Mouse (Mus musculus): ENCODE data around the gene Enthd1.

Enthd1 gene

GRCm38 (mm10) chr15:80572811-80573520 lies 8.0 kb upstream of the Enthd1 start:
- DNase-seq, result no peak

DNA sequence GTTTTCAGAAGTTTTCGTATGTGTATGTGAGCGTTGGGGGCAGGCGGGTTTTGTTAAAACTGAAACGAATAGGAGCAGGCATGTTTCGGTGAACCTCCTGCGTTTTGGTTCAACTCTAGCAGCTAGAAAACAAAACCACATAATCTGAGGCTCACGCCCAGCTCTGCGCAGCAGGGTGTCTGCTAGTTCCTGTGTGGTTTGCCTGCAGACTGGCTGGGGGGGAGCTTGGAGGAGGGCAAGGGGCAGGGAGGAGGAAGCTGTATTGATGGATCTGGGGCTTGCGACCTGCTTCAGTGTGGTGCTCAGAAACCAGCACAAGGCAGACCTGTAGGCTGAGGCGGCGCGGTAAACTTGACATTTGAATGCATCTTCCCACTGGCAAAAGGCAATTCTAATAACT lies 7.3 kb upstream of the Enthd1 start, which contains the start of gene Grap2:
TSS of gene Grap2 (plus strand) at position 304 of the 400 bp plus-strand sequence.
- peak; percentile 87 for DNase-seq

- peak; percentile 75 for DNase-seq
These were observed 6.7 kb upstream of the Enthd1 start for GRCm38 (mm10) chr15:80571611-80572010.

DNA sequence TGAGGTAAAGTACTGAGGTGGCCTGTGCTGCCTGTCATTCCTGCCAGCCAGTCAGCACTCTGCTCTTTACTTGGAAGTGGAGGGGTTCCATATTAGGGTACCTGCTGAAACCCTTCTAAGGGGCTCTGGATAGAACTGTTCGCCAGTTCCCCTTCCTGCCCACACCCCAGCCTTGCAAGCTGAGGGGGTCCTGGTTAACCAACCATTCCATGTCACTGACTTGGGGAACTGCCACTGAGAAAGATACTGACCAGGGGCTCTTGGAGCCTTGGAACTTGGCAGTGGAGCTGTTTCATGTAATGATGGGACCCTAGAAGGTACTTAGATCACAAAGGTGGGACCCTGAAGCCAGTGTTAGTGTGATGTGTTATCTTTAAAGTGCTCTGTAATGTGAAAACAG lies 5.3 kb upstream of the Enthd1 start:
- no peak for DNase-seq

- no peak for DNase-seq
These were observed 4.2 kb upstream of the Enthd1 start for GRCm38 (mm10) chr15:80569205-80569604.

- DNase-seq, result no peak
These were observed 2.8 kb upstream of the Enthd1 start for GRCm38 (mm10) chr15:80567731-80568130.

DNA sequence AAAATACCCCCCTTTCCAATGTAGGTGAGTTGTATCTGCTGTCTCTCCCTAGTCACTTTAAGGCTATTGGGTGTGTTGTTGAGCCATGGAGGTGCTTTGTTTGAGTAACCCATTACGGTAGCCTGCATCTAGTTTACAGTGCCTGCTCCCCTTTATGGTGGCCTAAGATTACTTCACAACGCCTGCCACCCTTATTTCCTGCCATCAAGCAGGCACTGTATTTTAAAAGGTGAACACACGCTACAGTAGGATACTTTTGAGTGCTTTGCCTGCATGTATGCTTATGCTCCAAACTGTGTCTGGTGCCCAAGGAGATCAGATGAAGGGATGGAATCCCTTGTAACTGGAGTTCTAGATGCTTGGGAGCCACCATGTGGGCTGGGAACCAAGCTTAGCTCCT lies 2.2 kb upstream of the Enthd1 start:
- DNase-seq, result peak; percentile 44

- DNase-seq, result no peak
These were observed 1.7 kb upstream of the Enthd1 start for GRCm38 (mm10) chr15:80566696-80567095.

- DNase-seq, result peak; percentile 76
These were observed 1.2 kb downstream of the Enthd1 start for GRCm38 (mm10) chr15:80563634-80564208.

GRCm38 (mm10) chr15:80562446-80562845 lies 2.5 kb downstream of the Enthd1 start:
- no peak for DNase-seq

- DNase-seq, result no peak
These were observed 4.0 kb downstream of the Enthd1 start for GRCm38 (mm10) chr15:80560646-80561580.

- peak; percentile 54 for DNase-seq
These were observed 5.0 kb downstream of the Enthd1 start for GRCm38 (mm10) chr15:80559978-80560377.

GRCm38 (mm10) chr15:80559534-80559933 lies 5.4 kb downstream of the Enthd1 start:
- no peak for DNase-seq

DNA sequence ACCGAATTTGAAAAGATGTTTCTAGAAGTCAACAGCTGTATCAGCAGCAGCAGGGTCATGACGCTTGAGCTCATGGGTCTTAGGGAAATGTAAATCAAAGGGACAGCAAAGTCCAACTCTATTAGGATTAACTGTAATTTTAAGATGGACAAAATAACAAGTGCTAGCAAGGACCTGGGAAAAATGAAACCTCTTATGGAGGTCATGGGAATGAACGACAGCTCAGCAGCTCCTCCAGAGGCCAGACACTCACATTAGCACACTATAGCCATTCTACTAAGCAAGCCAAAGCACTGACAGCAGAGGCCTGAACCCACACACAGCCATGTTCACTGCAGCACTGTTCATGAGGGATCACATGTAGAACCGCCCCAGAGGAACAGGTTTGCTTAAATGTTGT lies 7.2 kb downstream of the Enthd1 start:
- no peak for DNase-seq

DNA sequence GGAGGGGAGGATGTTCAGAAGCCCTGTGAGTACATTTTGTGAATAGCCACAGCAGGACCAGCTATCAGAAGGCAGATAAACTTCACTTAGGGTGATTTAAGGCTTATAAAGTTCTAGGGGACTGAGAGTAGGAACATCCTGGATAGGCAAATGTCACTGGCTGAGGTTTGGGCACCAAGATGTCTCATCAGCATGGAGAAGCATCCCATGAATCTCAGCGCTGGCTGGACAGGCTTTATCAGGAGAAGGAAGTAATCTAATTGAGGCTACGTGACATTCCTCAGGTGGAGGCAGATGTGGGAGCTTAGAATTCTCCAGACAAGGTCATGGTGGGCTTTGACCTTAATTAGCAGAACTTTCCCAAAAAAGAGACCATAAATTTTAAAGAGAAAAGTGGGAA lies 8.9 kb downstream of the Enthd1 start:
- DNase-seq, result no peak

GRCm38 (mm10) chr15:80554860-80555822 lies 9.8 kb downstream of the Enthd1 start:
- DNase-seq, result no peak

DNA sequence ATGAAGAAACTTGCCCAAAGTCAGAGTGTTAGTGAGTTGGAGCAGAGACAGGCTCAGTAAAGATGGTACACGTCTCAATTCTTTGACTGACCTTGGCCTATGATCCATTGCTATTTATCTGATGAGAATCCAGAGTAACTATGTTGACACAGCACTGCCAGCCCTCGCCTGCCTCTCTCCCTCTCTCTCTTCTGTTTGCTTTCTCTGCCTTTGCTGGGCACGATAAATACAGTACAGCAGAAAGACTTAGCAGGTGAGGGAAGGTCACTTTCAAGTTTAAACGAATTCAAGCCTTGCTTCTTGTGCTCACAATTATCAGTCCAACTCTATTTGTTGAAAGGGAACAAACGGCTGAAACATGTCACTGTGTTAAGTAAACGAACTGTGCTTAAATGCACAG lies 19.5 kb downstream of the Enthd1 start:
- no peak for DNase-seq

GRCm38 (mm10) chr15:80544115-80544514 lies 20.8 kb downstream of the Enthd1 start:
- peak; percentile 51 for DNase-seq

DNA sequence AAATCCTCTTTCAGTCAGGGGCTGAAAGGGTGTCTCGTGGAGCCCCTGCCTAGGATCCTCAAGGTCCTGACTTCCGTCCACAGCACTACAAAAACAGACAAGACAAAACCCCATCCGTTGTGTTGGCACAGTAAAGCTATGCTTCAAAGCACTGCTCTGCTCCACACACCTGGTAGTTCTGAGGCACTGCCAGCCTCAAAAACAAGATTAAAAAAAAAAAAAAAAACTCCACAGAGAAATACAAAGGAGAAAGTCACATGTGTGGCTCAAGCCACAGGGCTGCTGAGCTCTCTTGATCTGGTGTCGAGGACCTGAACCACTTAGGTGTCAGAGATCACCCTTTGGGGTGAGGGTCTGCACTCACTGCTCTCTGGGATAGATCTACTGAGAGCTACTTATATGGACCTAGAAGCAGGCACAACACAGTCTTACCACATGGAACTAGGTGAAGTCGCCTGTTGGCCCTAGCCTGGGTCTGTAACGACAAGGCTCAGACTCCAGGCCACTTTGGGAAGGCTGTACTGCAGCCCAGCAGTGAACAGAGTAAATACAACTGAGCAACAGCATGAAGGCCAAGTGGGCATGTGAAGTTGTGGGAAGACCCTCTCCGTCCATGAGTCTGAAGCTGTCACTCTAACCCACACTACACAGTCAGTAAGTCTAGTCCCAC lies 26.1 kb downstream of the Enthd1 start:
- peak; percentile 67 for DNase-seq

GRCm38 (mm10) chr15:80538075-80538474 lies 26.9 kb downstream of the Enthd1 start:
- DNase-seq, result no peak

- peak; percentile 42 for DNase-seq
These were observed 28.9 kb downstream of the Enthd1 start for GRCm38 (mm10) chr15:80536051-80536450.

GRCm38 (mm10) chr15:80533274-80533673 lies 31.7 kb downstream of the Enthd1 start:
- no peak for DNase-seq
